Mouse (Mus musculus): Measurements from ENCODE around the gene Fbxo9.

DNA sequence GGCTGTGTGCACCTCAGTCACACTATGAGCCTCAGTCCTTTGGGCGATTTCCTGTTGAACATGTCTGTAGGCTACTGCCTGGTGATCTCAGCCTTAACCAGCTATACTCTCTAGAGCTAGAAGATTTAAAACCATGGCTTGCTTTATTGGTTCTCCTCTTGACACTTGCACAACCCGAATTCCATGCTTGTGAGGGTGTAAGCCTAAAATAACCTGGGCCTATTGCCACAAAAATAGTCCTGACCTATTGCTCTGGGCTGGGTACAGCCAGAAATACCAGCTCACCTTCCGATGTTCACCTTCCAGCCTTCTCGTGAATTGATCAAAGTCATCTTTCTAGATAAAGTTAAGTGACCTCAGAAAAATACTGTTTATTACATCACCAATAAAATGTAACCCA is 30.6 kb upstream of the Fbxo9 start:
- TF ChIP-seq CTCF (IDR thresholded peaks at IDR 0.05; ENCODE audit: extremely low read depth, insufficient read depth, low read length) (no peak), POLR2A (IDR thresholded peaks at IDR 0.05; ENCODE audit: extremely low read depth, insufficient read depth, low read length) (no peak)
